Mouse (Mus musculus) neural tube, embryonic 11.5 days (tissue): Measurements from ENCODE around the gene Fxyd3. TPM values are rescaled to one million over a fixed set of nuclear protein-coding genes. Genes with fewer than 3 reads are reported as not detected.

Experiments used
- ATAC-seq: fragments of 200-750 bp; cut with Nextera tagmentation; 2 replicates; pipeline ENCODE4 v1.8.0; 2017; ENCODE audit warnings: moderate number of reproducible peaks, mild to moderate bottlenecking, moderate TSS enrichment, moderate library complexity; ENCODE audit not compliant: insufficient read depth, low FRiP score, low TSS enrichment
- DNase-seq: peaks from one replicate; pipeline ENCODE4 v3.0.0-alpha.2; 2015; ENCODE audit warnings: low spot score
- H3K27ac ChIP-seq: fragments of 300-500 bp; sonication (generic); 2 replicates; pipeline ENCODE4 v1.5.1; 2014; ENCODE audit warnings: low read depth, mild to moderate bottlenecking, low read length
- H3K27me3 ChIP-seq: fragments of 300-500 bp; sonication (generic); 2 replicates; pipeline ENCODE4 v1.6.1; 2014; ENCODE audit warnings: mild to moderate bottlenecking, low read length, mixed read lengths; ENCODE audit not compliant: control insufficient read depth, insufficient read depth
- H3K36me3 ChIP-seq: fragments of 300-500 bp; sonication (generic); 2 replicates; pipeline ENCODE4 v1.6.1; 2014; ENCODE audit warnings: mild to moderate bottlenecking, low read length, moderate library complexity, mixed read lengths; ENCODE audit not compliant: control insufficient read depth, insufficient read depth
- H3K4me1 ChIP-seq: fragments of 300-500 bp; sonication (generic); 2 replicates; pipeline ENCODE4 v1.6.1; 2014; ENCODE audit warnings: low read length, mixed read lengths; ENCODE audit not compliant: control insufficient read depth, insufficient read depth
- H3K4me2 ChIP-seq: fragments of 300-500 bp; sonication (generic); 2 replicates; pipeline ENCODE4 v1.6.1; 2014; ENCODE audit warnings: low read depth, mild to moderate bottlenecking, moderate library complexity
- H3K4me3 ChIP-seq: fragments of 300-500 bp; sonication (generic); 2 replicates; pipeline ENCODE4 v1.5.1; 2014; ENCODE audit warnings: low read depth, low read length
- H3K9ac ChIP-seq: fragments of 300-500 bp; sonication (generic); 2 replicates; pipeline ENCODE4 v1.6.1; 2014; ENCODE audit warnings: mild to moderate bottlenecking, low read length
- H3K9me3 ChIP-seq: fragments of 300-500 bp; sonication (generic); 2 replicates; pipeline ENCODE4 v1.6.1; 2016; ENCODE audit warnings: low read length; ENCODE audit not compliant: control insufficient read depth
- WGBS: fragments of 180-500 bp; shearing (Covaris S2); extraction: QIAGEN DNeasy Blood & Tissue Kit; methylation state at CpG from one replicate; pipeline ENCODE4 v1.1.7; 2014; 5-methylcytosine and 5-hydroxymethylcytosine counted together
- polyA plus RNA-seq: library from polyadenylated mRNA; unstranded; fragments of >200 nt; fragmentation: Nextera tagmentation; extraction: Ambion mirVana; gene quantifications from 2 replicates; pipeline ENCODE4 v1.2.1, GENCODE M21; 2014

Gene Fxyd3
- polyA plus RNA-seq, 1 experiment from 2014 or later, result 7.7 TPM

- Histone ChIP-seq H3K4me2 (no peak overlapping the region), H3K9ac (no peak overlapping the region), H3K4me1 (peaks cover 2% of the 10 kb centered on the region; the same call in 1 of the 2 replicates), H3K4me3 (no peak overlapping the region), H3K9me3 (no peaks in the 10 kb centered on the region), H3K36me3 (no peaks in the 10 kb centered on the region), H3K27me3 (no peaks in the 10 kb centered on the region), H3K27ac (no peak overlapping the region)
- WGBS, result 26% methylated on average over 9 of the region's 9 CpGs
- DNase-seq (no peak), ATAC-seq (no peak)
Observed at GRCm38 (mm10) chr7:31072326-31072725, 4.2 kb downstream of the Fxyd3 start.

DNA sequence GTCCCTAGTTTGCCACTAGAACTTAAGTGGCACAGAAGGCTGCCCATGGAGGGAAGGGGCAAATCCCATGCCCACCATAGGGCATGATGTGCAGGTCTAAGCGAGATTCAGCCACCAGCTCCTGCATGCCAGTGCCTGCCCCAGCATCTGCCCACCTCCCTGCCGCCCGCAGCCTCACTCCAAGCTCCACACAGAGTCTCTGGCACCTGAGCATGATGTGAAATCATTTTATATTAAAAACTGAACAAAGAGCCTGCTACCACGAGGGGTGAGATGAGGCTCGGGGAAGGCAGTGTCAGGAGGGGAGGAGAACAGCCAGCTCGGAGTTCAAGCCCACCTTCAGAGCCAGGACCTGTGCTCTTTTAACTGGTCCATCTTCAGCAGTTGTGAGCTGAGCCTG lies 6.2 kb downstream of the Fxyd3 start:
- Histone ChIP-seq H3K36me3 (no peaks in the 10 kb centered on the region), H3K9ac (no peak overlapping the region), H3K27me3 (no peaks in the 10 kb centered on the region), H3K4me1 (0 out of 2 replicates have a peak, but pooled peaks cover 2% of the 10 kb centered on the region), H3K4me3 (no peak overlapping the region), H3K27ac (no peak overlapping the region), H3K4me2 (no peak overlapping the region), H3K9me3 (no peaks in the 10 kb centered on the region)
- DNase-seq (no peak), ATAC-seq (no peak)
- WGBS, result 83% methylated on average over 6 of the region's 6 CpGs

GRCm38 (mm10) chr7:31069491-31069890 lies 7.0 kb downstream of the Fxyd3 start:
- no peak for DNase-seq
- 88% methylated on average over 14 of the region's 14 CpGs for WGBS
- no peaks in the 10 kb centered on the region for H3K9me3 ChIP-seq

DNA sequence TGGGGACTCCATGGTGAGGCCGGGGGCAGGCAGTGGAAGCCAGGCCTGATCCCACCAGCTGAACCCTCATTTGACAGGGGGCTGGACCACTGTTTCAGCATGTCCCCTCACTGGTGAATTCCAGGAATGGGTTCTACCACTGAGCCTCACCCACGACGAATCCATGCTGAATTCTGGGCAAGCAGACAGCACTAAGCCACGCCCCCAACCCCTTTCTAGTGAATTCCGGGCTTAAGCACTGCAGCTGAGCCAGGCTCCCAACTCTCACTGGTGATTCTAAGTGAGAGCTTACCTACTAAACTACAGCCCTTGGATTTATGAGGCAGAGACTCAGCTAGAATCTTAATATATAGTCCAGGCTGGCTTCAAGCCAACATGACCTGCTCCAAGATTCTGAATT lies 8.7 kb downstream of the Fxyd3 start:
- DNase-seq (no peak), ATAC-seq (no peak)
- Histone ChIP-seq H3K27me3 (no peaks in the 10 kb centered on the region), H3K9ac (0 out of 2 replicates have a peak overlapping the region, but pooled peaks have one; percentile 26), H3K4me3 (no peak overlapping the region), H3K36me3 (no peaks in the 10 kb centered on the region), H3K4me2 (no peak overlapping the region), H3K9me3 (no peaks in the 10 kb centered on the region), H3K27ac (no peak overlapping the region), H3K4me1 (0 out of 2 replicates have a peak, but pooled peaks cover 2% of the 10 kb centered on the region)
- 49% methylated on average over 5 of the region's 5 CpGs for WGBS

More at GRCm38 (mm10) chr7:31069491-31069890, 7.0 kb downstream of the Fxyd3 start:
- Histone ChIP-seq H3K4me1 (0 out of 2 replicates have a peak, but pooled peaks cover 2% of the 10 kb centered on the region), H3K27me3 (no peaks in the 10 kb centered on the region), H3K9ac (no peak overlapping the region), H3K4me2 (no peak overlapping the region), H3K4me3 (no peak overlapping the region), H3K36me3 (no peaks in the 10 kb centered on the region), H3K27ac (no peak overlapping the region)
- no peak for ATAC-seq

DNA sequence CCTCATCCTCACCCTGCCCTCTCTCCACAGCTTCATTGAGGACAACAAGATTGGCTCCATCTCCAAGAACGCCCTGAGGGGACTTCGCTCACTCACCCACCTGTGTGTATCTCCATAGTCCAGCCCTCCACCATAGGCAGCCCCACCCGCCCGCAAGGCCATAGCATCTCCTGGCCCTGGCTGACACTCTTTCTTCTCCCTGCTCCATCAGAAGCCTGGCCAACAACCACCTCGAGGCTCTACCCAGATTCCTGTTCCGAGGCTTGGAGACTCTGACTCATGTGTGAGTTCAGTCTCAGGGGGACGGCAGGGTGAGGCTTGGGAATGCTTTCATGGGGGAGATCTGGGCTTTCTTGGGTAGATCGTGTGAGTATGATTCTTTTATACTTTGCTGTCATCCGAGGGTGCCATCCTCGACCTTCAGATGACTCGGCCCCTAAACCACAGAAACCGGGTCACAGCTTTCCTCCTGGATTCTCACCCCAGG lies 13.4 kb downstream of the Fxyd3 start:
- Histone ChIP-seq H3K4me2 (no peak overlapping the region), H3K4me1 (no peaks in the 10 kb centered on the region), H3K9ac (no peak overlapping the region), H3K9me3 (no peaks in the 10 kb centered on the region), H3K4me3 (no peak overlapping the region), H3K27me3 (no peaks in the 10 kb centered on the region), H3K36me3 (no peaks in the 10 kb centered on the region), H3K27ac (no peak overlapping the region)
- 88% methylated on average over 12 of the region's 12 CpGs for WGBS
- DNase-seq, result no peak
- ATAC-seq, result no peak

DNA sequence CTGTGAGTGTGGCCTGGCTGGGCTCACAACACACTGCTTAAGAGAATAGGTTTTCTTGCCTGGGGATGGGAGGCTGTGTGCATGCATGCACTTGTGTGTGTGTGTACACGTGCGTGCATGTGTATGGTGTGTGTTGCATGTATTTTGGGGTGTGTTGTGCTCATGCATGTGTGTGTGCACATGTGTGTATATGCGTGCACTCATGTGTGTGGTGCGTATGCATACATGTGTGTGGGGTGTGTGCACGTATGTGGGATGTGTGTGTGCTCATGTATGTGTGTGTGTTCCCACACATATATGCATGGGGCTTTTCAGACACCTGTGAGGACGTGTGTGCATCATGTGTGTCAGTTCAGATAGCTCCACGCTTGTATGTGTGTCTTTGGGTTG lies 15.9 kb downstream of the Fxyd3 start:
- H3K4me3 ChIP-seq, result no peak overlapping the region

GRCm38 (mm10) chr7:31059919-31060620 lies 16.4 kb downstream of the Fxyd3 start:
- H3K9ac ChIP-seq, result no peak overlapping the region
- H3K27me3 ChIP-seq, result no peaks in the 10 kb centered on the region
- 66% methylated on average over 11 of the region's 11 CpGs for WGBS
- peak overlapping the region; percentile 1; the same call in 1 of the 2 replicates for H3K4me2 ChIP-seq
- H3K27ac ChIP-seq, result peak overlapping the region; percentile 31; the same call in 1 of the 2 replicates
- no peaks in the 10 kb centered on the region for H3K36me3 ChIP-seq
- ATAC-seq (no peak), DNase-seq (no peak)
- peaks cover 5% of the 10 kb centered on the region for H3K4me1 ChIP-seq
- H3K9me3 ChIP-seq, result no peaks in the 10 kb centered on the region
- H3K4me3 ChIP-seq, result no peak overlapping the region

More for the DNA sequence above, 15.9 kb downstream of the Fxyd3 start:
- H3K27me3 ChIP-seq, result no peaks in the 10 kb centered on the region
- no peaks in the 10 kb centered on the region for H3K9me3 ChIP-seq
- DNase-seq (no peak), ATAC-seq (no peak)
- 89% methylated on average over 7 of the region's 7 CpGs for WGBS
- H3K9ac ChIP-seq, result no peak overlapping the region
- H3K4me2 ChIP-seq, result no peak overlapping the region; the same call in none of the 2 replicates
- no peaks in the 10 kb centered on the region; the same call in 1 of the 2 replicates for H3K4me1 ChIP-seq
- no peaks in the 10 kb centered on the region for H3K36me3 ChIP-seq
- H3K27ac ChIP-seq, result no peak overlapping the region

DNA sequence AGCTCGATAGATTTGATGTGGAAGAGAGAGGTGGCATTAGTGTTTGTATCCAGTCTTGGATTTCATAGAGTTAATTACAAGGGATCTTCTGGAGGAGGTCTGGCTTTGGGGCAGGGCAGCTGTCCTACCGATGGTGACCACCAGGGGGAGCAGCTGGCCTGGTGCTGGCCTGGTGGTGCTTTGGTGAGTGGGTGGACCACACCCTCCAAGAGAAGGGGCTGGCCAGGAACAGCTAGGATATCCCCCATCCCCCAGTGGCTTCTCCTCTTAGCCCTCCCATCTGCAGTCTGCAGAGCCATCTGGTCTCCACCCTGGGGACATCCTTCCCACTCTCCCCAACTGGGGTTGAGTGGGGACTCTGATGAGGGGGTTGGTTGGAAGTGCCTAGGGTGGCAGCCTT lies 17.4 kb downstream of the Fxyd3 start, which contains the start of gene Lgi4:
Gene Lgi4 (plus strand): TSS at position 235 of the 400 bp plus-strand sequence.
- WGBS, result 4% methylated on average over 2 of the region's 2 CpGs
- peaks cover 12% of the 10 kb centered on the region for H3K4me1 ChIP-seq
- ATAC-seq, result peak; percentile 67; the same call in 1 of the 2 replicates
- H3K27ac ChIP-seq, result peak within 1 kb of the TSS; percentile 31; the same call in 1 of the 2 replicates
- H3K9me3 ChIP-seq, result no peaks in the 10 kb centered on the region
- H3K27me3 ChIP-seq, result peaks cover 2% of the 10 kb centered on the region; the same call in 1 of the 2 replicates
- no peaks in the 10 kb centered on the region for H3K36me3 ChIP-seq
- 0 out of 2 replicates have a peak within 1 kb of the TSS, but pooled peaks have one; percentile 1 for H3K4me2 ChIP-seq
- no peak within 1 kb of the TSS for H3K9ac ChIP-seq
- no peak within 1 kb of the TSS for H3K4me3 ChIP-seq
- DNase-seq, result peak; percentile 85

DNA sequence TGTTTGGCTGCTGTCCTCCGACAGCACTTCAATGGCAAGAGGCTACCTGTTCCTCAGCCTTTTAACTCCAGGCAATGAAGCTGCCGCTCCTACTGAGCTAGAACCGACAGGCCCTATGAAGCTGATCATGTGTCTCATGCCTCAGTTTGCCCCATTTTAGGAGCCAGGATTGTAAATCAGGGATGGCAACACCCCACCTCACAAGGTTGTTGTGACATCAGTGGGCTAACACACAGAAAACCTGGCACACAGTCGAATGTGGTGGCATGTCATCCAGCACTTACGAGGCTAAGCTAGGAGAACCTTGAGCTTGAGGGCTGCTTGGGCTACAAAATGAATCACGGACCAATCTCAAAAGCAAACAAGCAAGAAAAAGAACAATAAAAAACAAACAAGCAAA lies 18.3 kb downstream of the Fxyd3 start:
- 88% methylated on average over 6 of the region's 6 CpGs for WGBS
- Histone ChIP-seq H3K9ac (no peak overlapping the region), H3K4me2 (no peak overlapping the region), H3K4me1 (peaks cover 12% of the 10 kb centered on the region), H3K4me3 (no peak overlapping the region), H3K9me3 (no peaks in the 10 kb centered on the region), H3K36me3 (no peaks in the 10 kb centered on the region), H3K27ac (no peak overlapping the region), H3K27me3 (peaks cover 10% of the 10 kb centered on the region)
- ATAC-seq (no peak), DNase-seq (no peak)
